Mouse (Mus musculus) kidney, embryonic 14.5 days (tissue): Measurements from ENCODE around the gene Ip6k2. TPM values are rescaled to one million over a fixed set of nuclear protein-coding genes. Genes with fewer than 3 reads are reported as not detected.

ENCODE experiments used
- microRNA-seq: library from miRNA; unstranded; fragments of <30 nt; microRNA quantifications from one replicate; pipeline ENCODE4, GENCODE M21; 2016
- polyA plus RNA-seq: library from polyadenylated mRNA; unstranded; fragments of >200 nt; fragmentation: Nextera tagmentation; extraction: Ambion mirVana; gene quantifications from 2 replicates; pipeline ENCODE4 v1.2.1, GENCODE M21; 2014

Ip6k2 gene
- polyA plus RNA-seq, 1 experiment from 2014 or later = 134 TPM

Small RNAs within 50 kb of the gene (microRNA-seq; reads per million reads assigned to microRNA genes)
- not detected for gene Gm23156

Other genes with a start within 250 kb of the Ip6k2 start
- 185 and 229 TPM in 2 replicates for gene Impdh2, start 223.5 kb upstream of the Ip6k2 start, polyA plus RNA-seq
- gene Ndufaf3, start 216.4 kb upstream of the Ip6k2 start, polyA plus RNA-seq = 37.0 and 50.6 TPM in 2 replicates
- 130 and 159 TPM in 2 replicates for gene Dalrd3, start 213.9 kb upstream of the Ip6k2 start, polyA plus RNA-seq
- 86.0 and 114 TPM in 2 replicates for gene Wdr6, start 205.1 kb upstream of the Ip6k2 start, polyA plus RNA-seq
- gene P4htm, start 186.1 kb upstream of the Ip6k2 start, polyA plus RNA-seq = 7.5 and 7.7 TPM in 2 replicates
- gene Arih2, start 134.4 kb upstream of the Ip6k2 start, polyA plus RNA-seq = 32.7 and 38.8 TPM in 2 replicates
- gene Slc25a20, start 121.7 kb upstream of the Ip6k2 start, polyA plus RNA-seq = 25.8 and 41.7 TPM in 2 replicates
- 25.9 and 28.8 TPM in 2 replicates for gene Prkar2a, start 94.5 kb upstream of the Ip6k2 start, polyA plus RNA-seq
- 9.0 and 21.7 TPM in 2 replicates for gene Nckipsd, start 24.6 kb downstream of the Ip6k2 start, polyA plus RNA-seq
- gene Celsr3, start 42.5 kb downstream of the Ip6k2 start, polyA plus RNA-seq = 0.04 and 0.17 TPM in 2 replicates
- gene Slc26a6, start 69.5 kb downstream of the Ip6k2 start, polyA plus RNA-seq = 8.6 and 14.5 TPM in 2 replicates
- not detected in 2 replicates for gene Tmem89, start 130.8 kb downstream of the Ip6k2 start, polyA plus RNA-seq
- 482 and 520 TPM in 2 replicates for gene Uqcrc1, start 152.8 kb downstream of the Ip6k2 start, polyA plus RNA-seq
- 3.5 and 5.4 TPM in 2 replicates for gene Col7a1, start 169.8 kb downstream of the Ip6k2 start, polyA plus RNA-seq
- 0.24 TPM in 1 of 2 replicates, not detected in the other for gene Ucn2, start 202.2 kb downstream of the Ip6k2 start, polyA plus RNA-seq
- gene Pfkfb4, start 208.0 kb downstream of the Ip6k2 start, polyA plus RNA-seq = 6.4 and 10.1 TPM in 2 replicates